Mouse (Mus musculus): Measurements from ENCODE around the gene Gm10260.
A peak's percentile ranks its signal among the peaks of the same experiment; 100 is the strongest.

The Gm10260 gene

DNA sequence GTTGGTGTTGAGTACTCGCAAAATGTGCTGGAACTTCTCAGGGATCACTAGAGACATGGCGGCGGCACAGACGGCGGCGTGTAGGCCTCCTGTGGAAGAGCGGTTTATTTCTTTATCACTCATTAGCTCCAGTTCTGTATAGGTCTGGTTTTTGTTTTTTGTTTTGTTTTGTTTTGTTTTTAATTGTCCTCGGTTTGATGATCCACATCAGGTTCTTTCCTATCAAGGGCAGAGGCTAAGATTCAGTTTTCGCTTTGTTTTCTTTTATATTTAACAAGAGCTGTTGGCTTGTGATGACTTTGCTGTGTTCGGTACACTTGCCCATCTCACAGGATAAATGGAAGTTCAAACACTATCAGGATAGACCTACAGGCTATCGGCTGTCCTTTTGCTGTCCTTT is at the start of gene Gm10260:
Gene Gm10260, minus strand, starts transcription at position 101 of the 400 bp plus-strand sequence.
- no peak for DNase-seq (ENCODE audit: low spot score)

DNA sequence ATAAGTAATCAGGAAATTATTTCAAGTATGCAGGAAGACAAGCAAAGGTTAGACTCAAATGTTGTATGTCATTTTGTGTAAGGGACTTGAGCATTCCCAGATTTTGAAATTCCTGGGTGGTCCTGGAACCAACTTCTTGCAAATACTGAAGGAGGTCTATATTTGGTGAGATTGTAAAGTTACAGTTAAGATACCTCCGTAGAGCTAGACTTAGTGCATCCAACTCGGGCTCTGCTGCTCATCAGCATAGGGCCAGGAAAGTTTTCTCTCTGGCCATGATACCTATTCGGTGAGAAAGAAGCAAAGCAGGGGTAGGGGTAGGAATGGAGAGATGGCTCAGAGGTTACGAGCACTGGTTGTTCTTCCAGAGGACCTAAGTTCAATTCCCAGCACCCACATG is 49.4 kb upstream of the Gm10260 start:
- DNase-seq (ENCODE audit: low spot score), result no peak

DNA sequence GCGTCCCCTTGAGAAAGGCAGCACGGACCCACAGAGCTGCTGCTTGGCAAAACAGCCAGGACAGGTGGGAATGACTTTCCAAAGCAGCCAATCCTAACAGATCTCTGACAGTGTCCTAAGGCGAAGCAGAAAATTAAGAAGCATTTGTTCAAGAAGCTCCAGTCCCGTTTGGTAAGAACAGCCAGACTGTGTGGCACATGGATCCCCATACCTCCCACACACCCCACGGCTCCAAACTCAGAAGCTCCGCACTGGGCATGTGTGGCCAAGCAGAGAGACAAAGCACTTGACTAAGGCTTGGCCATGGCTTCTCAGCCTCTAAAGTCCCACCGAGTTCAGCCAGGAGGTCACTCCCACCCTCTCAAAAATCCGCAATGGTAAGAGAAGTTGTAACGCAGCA is 45.5 kb upstream of the Gm10260 start:
- no peak for DNase-seq (ENCODE audit: low spot score)

DNA sequence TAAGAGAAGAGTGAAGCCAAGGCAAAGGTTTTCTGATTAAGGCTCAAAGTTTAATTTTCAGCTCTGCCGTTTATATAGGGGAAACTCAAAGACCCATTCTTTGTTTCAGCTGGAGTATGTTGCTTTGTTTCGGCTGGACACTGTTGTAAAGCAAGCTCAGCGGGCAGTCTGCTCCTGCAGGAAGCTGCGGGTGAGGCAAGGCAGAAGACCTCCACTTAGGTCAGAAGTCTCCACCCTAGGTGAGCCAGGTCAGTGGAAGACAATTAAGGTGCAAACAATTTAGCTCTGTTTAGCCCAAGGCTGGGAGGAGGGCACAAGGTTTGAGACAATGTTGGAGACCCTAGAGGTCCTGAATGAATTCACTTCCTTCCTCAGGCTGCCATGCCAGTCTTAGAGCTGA is 42.0 kb upstream of the Gm10260 start:
- no peak for DNase-seq (ENCODE audit: low spot score)

DNA sequence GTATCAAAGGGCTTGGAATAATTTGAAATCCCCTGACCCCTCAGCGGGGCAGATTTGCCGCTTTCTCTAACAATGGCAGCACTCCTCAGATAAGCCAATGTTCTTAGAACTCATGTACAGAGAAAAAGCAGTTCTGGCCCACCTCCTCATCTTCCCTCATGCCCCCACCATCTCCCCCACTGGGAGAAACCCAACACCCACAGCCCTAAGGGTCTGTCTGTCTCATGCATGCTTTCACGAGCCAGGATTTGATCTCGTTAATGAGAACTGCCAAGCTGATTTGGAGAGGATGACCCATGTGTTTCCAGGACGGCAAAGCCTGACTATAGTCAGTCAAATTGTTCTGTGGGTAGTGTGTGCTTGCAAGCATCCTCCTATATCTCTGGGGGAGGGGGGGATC is 37.0 kb upstream of the Gm10260 start:
- no peak for DNase-seq (ENCODE audit: low spot score)

DNA sequence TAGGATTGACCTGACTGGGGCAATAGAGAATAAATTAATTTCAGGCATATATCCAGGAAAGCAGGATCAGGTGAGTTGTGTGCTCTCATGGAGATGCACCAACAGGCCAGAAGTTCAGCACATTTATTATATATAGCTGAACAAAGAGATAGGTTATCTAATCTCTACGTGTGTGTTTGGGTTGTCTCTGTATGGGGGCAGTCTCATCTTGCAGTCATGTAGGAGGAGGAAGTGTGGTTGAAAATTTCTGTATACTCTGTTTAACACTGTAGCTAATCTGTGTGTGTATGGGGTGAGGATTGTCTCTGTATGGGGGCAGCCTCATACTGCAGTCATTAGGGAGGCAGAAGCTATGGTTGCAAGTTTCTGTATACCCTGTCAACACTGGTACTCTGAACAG is 34.3 kb upstream of the Gm10260 start:
- no peak for DNase-seq (ENCODE audit: low spot score)

DNA sequence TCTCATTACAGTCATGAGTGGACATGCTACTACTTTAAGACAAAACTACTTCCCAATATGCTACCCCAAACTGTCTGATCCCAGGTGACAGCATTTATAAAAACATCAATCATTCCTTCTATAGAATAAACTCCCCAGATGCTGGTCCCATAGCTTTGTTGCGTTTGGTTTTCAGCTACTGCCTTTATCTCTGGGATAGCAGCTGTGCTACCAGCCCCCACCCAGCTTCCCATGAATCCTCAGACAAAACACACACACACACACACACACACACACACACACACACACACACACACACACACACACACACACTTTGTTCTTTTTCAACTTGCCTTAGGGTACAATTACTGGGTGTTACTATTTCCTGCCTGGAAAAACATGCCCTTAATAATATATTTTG is 33.5 kb upstream of the Gm10260 start:
- DNase-seq (ENCODE audit: low spot score), result no peak

DNA sequence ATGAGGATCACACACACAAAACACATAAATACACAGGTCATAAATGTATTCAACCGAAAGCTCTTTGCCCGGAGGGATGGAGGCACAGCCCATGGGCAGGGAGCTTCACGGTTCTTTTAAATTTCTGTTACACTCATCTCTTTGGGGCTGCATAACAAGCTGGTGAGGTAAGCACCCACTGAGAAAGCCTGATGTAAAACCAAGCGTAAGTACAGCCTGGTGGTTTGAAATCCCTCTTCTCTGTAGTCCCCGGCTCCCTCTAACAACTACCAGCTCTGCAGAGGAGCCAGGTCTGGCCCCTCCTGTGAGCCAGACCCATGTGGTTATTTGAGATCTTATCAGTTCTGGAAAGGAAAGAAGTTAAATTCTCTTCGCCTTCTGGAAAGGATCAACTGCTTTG is 31.2 kb upstream of the Gm10260 start:
- DNase-seq (ENCODE audit: low spot score), result peak; percentile 74

DNA sequence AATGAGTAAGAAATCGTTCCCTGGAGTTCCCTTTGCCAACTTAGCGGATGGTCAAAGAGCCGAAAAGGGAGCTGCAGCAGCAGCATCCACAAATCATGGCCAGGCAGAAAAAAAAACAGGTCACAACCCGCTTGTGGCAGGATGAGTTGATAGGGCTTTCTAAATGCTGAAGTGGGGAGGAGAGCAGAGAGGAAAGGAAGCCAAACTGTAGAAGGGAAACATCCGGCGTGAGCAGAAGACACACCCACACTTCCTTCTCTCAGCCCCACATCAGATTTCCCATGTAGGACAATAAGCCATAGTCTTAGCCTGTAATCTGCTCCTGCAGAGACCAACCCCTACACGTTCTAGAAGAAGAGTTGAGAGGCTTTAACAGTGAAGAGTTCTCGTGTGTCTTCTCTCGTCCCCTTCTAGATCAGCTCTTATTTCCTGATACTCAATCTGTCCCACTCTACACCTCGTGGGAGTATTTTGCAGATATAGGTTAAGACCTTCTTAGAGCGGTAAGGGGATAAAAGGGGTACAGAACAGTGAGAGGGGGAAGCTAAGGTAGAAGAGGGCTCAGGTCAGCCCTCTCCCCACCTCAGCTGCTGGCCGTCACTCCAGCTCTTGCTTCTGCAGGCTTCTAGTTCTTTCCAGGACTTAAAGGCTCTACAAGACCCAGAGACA is 29.5 kb upstream of the Gm10260 start:
- no peak for DNase-seq (ENCODE audit: low spot score)

DNA sequence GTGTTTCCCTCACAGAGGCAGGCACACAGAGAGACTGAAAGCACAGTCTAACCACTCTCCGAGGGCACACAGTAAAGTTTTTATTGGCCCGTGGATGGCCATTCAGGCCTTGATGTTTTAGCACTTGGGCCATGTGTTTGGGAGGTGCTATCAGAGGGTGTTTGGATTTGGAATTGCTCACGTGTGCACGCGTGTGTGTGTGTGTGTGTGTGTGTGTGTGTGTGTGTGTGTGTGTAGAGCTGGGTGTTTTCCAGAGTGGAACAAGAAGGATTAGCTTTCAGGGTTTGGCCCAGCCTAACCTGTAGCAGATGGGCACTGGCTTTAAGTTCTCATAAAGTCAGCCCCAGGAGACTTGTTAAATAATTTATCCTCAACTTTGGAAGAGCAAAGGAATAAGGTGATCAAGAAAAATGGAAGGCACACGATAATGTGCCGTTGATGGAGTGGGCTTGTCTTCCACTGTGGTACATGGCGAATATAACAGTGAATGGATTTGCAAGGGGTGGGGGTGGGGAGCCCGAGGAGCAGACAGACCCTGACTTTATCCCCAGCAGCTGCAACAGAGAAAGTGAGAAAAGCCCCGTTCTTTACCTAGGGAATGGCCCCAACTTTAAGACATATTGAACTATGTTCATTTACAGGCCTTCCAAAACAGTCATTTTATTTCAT is 24.9 kb upstream of the Gm10260 start:
- DNase-seq (ENCODE audit: low spot score), result no peak

DNA sequence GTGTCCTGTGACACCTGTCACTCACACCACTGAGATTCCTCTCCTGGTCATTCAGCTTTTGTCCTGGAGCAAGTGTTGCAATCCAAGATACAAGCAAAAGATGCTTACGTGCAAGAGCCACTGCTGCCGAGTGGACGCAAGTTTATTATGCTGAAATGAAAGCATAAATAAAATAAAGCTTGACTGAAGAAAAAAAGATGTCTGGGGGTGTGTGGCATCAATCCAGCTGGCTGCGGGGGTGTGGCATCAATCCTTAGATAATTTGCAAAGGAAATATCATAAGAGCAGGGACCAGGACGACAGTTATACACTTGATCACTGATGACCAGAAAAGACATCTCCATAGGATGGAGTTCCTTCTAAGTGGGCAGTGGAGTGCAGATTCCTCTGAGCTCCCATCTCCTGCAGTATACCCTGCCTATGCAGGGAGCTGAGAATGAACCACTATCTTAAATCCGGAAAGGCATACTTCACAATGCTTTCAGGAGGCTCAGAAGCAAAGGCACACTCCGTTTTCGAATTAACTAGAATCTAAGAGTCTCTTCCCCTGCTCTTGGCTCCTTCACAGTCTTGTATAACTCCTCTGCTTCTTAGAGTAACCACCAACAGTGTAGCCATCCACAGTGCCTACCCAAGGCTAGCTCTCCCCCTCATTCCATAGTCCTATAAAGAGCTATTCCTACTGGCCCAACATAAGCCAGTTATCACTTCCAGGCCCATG is 23.2 kb upstream of the Gm10260 start:
- no peak for DNase-seq (ENCODE audit: low spot score)

DNA sequence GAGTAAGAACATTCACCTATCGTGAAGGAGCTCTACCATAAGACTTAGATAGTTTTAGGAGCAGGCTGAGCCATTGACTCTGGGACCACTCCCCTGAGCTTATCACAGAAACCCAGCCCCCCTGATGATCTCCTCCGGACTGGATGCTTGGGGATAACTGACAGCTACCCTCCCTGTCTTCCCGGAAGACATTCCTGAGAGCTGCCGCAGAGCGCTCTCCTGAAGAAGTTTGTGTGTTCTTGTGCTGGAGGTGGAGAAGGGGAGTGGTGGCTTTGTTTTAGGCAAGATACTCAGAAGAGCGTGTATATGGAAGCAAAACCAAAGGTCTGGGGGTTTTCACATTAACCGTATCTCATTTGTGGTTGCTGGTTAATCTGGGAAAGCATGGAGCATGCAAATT is 21.6 kb upstream of the Gm10260 start:
- DNase-seq (ENCODE audit: low spot score), result no peak

DNA sequence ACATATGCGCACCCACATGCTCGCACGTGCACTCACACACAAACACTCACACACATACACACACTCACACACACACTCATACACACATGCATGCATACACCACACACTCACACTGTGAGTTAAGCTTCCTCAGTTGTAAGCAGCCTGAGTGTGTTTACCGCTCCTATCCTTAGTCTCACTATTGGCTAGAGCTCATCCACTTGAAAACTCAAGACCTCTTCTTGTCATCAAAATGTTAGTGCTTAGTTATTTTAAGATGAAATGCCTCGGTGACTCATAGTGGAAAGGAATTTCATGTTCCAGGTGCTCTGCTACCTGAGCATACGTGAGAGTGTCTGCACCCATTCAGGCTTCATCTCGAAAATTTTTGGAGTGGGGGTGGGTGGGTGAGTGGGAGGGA is 21.2 kb upstream of the Gm10260 start:
- no peak for DNase-seq (ENCODE audit: low spot score)

DNA sequence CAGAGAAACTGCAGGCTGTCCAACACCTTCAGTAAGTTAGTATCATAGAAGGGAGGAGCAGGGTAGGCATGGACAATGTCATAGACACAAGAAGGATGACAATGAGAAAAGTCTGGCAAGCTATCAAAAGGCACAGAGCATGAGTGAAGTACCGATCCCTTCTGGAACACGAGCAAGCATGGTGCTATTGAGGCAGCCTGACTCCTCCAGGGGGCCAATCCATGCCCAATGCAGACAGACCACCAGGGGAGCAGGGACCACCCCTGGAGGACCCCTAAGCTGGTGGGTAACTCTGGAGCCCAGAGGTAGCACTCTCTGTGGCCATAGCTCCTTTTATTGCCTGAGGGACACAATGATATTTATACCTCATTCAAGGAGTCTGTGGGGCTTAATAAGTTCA is 20.1 kb upstream of the Gm10260 start:
- no peak for DNase-seq (ENCODE audit: low spot score)

DNA sequence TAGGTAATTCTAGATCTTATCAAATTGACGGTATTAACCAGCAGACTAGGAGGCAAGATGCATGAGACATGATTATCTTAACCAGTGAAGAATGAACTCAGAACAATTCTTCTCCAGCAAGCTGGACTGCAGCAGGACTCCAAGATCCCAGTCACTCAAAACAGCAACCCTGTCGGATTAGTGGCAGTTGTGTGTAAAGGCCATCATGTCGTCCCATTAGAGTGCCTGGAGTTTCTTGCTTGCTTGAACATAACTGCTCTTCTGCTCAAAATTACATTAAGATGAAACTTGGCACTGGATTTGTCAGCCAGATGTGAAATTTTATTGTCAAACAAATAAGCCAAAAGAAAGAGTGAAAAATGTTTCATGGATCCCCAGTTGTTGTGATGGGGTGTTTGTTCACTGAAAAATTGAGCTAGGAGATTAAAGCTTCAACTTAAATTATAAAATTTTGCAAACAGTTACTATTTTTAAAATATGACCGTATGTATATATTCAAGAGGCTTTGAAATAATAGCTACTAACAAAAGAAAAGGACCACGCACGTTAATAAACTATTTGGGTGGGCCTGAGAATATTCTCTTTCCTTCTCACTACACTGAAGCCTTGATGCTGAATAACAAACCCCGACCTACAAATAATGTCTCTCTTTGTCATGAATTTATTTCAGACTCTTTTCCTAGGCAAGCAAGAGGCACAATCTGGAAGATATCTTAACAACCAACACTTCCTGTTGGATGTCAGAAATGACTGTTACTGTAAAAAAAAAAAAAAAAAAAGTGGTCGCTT is 19.4 kb upstream of the Gm10260 start:
- DNase-seq (ENCODE audit: low spot score), result peak; percentile 47

DNA sequence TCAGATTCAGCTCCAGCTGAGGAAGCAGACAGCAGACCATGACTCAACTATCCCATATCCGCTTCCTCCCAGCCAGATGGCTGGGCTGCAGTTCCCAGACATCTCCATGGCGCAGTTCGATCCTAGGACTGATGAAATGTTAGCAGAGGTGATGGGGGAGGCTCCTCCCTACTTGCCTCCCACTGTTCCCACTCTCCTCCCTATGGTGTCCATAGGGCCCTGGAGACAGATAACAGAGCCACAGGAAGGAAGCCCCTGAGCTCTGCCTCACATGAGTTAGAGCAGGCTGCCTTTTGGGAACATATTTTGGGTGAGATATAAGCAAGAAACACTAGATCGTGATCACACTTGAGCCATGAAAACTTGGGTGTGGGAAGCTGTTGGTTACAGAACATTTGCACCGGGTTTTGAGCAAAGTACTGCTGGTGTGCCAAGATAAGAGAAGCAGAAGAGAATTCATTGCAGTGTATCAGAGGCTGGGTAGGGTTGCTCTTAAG is 18.3 kb upstream of the Gm10260 start:
- DNase-seq (ENCODE audit: low spot score), result no peak

DNA sequence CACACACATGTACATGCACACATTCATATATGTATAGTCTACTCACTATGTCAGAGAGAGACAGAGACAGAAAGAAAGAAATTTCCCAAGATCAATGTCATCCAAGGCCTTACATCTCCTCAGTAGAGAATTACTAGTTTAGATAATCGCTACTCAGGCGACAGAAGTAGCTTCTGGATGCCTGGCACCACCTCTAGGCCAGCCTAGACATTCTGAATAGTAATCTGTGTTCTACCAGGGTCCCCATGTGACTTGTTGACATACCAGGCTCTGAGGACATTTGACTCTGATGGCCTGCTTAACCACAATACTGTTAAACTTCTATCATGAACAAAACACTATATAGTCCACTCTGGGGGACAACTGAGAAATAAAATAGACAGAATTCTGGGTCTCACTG is 17.2 kb upstream of the Gm10260 start:
- no peak for DNase-seq (ENCODE audit: low spot score)

DNA sequence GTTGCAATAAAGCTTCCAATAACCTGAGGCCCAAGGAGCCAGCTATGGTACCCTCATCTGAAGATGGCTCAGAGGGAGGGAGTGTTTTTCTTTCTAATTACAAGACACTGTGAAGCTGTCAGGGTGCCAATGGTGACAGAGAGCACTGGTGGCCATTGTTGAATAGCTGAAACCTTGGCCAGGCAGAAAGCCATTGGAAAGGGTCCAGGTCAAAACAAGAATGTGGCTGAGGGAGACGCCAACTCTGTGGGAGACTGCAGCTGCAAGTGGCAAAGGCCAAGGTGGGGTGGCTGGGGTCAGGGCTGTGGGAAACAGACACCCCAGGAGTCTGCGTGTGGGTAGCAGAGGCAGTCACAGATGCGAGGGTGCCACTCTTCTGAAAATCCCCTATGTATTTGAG is 16.3 kb upstream of the Gm10260 start:
- DNase-seq (ENCODE audit: low spot score), result no peak

DNA sequence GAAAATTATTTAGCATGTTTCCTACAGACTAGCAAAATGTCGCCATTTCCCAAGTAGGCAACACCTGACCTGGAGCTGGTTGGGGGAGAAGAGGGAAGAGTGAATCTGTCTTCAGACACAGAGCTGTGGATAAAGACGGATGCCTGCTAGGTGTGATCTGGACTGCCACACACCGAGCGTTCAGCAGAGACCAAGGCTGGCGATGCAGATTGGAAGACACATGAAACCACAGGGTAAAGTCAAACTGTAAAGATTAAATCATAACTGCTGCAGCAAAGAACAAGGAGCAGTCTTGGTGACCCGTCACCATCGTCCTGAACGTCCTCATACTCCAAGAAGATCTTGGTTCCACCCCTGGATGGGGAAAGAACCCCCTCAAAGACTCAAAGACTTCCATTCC is 15.5 kb upstream of the Gm10260 start:
- DNase-seq (ENCODE audit: low spot score), result no peak

DNA sequence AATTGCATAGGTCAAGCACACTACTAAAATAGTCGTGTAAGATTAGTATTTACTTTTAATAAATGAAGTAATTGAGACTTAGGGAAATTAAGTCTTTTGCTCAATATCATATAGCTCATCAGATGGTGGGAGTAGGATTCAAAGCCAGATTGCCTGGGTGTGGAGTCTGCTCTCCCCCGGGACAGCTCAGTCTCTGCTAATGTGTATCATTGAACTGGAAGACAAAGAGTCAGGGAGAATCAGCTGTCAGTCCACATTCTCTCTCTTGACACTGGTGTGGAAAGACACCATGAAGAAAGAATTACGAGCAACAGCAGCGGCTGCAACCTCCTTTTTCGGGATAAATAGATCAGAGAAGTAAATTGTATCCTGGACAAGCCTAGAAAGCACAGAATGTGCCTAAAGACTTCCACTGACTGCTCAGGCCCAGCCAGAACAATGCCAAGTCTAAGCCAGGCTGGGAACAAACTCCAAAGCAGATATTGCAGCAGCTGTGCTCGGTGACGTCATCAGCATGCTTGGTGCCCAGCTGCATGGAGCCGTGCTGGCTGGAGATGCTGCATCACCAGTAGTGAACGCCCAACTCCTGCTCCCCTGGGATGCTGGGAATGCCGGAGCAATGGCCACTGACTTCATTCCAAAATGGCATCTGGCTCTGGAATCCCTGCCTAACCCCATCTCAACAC is 14.5 kb upstream of the Gm10260 start:
- peak; percentile 94 for DNase-seq (ENCODE audit: low spot score)

DNA sequence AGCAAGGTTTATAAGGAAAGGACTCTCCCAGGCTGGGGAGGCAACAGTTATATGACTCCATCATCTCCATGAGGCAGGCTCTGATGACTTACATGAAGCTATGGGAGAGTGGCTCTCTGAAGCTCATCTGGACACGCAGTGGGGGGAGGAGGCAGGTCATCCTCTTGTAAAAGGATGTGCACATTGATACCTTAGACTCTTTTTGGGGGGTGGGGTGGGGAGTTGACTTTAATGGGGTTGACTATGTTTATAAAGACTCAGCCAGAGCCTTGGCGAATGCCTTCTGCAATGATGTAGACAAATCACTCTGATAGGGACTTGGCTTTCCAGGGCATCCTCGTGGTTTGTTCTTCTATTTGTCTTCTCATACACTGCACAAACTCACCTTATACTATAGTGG is 8.8 kb upstream of the Gm10260 start:
- no peak for DNase-seq (ENCODE audit: low spot score)

DNA sequence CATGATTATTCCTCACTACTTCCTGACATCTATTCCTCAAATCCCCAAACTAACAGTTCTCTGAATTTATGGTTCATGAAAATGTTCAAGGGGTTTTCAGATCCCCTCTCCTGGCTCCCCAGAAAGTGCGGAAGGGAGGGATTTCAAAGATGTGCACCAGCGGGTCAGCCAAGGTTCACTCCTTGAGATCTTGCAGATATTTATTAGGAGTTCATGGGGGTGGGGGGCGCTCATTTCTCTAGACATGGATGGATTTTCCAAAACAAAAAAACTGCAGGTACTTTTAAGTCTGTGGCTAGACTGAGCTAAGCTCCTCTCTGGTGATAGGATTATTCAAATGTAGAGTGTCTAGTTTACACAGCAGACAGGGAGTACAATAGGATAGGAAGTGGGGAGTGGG is 8.4 kb upstream of the Gm10260 start:
- no peak for DNase-seq (ENCODE audit: low spot score)
